Mouse (Mus musculus): Measurements from ENCODE around the gene Odf2l. TPM values are rescaled to one million over a fixed set of nuclear protein-coding genes. Genes with fewer than 3 reads are reported as not detected.

Odf2l gene
- 15.0 and 15.7 TPM in 2 replicates for polyA plus RNA-seq (2012; ENCODE audit: insufficient read depth, insufficient read length, missing spikeins)

- H3K4me3 ChIP-seq (ENCODE audit: insufficient read depth, low read depth, low read length), result peak within 1 kb of the TSS; percentile 93
- H3K27ac ChIP-seq (replicated peaks; ENCODE audit: low read depth, low read length), result peak within 1 kb of the TSS; percentile 97
- H3K4me1 ChIP-seq (ENCODE audit: control insufficient read depth, insufficient read depth, insufficient read length, low read length), result peaks cover 9% of the 10 kb centered on the region; the same call in 1 of the 2 replicates
Observed at GRCm38 (mm10) chr3:145118254-145119001, at the start of gene Odf2l. TSS of gene Odf2l (plus strand) at chr3:145118588.

- Histone ChIP-seq H3K4me1 (ENCODE audit: control insufficient read depth, insufficient read depth, insufficient read length, low read length) (no peaks in the 10 kb centered on the region), H3K27ac (replicated peaks; ENCODE audit: low read depth, low read length) (no peak overlapping the region), H3K4me3 (ENCODE audit: insufficient read depth, low read depth, low read length) (no peak overlapping the region)
Observed at GRCm38 (mm10) chr3:145068964-145069363, 49.4 kb upstream of the Odf2l start.

DNA sequence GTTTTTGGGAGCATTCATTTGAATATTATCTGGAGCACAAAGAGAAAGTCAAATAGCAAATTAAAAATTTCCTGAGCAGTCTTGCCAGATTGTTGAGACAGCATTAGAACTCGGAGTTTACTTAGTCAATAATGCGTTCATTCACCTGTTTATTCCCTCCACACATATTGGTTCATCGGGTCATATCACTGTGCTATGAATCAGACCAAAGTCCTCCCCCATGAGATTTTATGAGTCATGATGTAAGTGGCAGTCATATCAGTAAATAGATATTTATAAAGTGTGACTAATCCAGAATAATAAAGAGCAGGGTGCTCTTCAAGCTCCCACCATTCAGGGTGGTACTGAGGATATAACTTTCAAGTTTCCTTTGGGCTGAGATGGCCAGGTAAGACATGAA lies 46.0 kb upstream of the Odf2l start:
- Histone ChIP-seq H3K27ac (replicated peaks; ENCODE audit: low read depth, low read length) (no peak overlapping the region), H3K4me3 (ENCODE audit: insufficient read depth, low read depth, low read length) (no peak overlapping the region), H3K4me1 (ENCODE audit: control insufficient read depth, insufficient read depth, insufficient read length, low read length) (no peaks in the 10 kb centered on the region)

DNA sequence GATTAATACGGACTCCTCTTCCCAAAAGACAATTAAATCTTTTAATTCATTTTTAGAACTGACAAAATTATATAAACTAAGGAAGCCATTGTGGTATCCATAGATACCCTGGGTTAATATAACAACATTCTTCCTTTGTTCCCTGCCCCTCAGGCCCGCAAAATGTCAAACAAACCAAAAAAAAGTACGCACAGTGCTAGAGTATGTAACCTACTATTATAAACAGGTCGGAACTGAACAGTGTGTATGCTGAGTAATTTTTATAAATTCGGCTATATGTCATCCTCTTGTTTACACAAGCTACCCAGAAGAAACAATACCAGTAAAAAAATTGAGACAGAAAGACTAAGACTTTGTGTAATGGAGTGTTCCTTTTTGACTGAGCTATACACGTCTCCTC lies 40.0 kb upstream of the Odf2l start:
- H3K27ac ChIP-seq (replicated peaks; ENCODE audit: low read depth, low read length), result no peak overlapping the region
- H3K4me1 ChIP-seq (ENCODE audit: control insufficient read depth, insufficient read depth, insufficient read length, low read length), result no peaks in the 10 kb centered on the region
- H3K4me3 ChIP-seq (ENCODE audit: insufficient read depth, low read depth, low read length), result no peak overlapping the region

DNA sequence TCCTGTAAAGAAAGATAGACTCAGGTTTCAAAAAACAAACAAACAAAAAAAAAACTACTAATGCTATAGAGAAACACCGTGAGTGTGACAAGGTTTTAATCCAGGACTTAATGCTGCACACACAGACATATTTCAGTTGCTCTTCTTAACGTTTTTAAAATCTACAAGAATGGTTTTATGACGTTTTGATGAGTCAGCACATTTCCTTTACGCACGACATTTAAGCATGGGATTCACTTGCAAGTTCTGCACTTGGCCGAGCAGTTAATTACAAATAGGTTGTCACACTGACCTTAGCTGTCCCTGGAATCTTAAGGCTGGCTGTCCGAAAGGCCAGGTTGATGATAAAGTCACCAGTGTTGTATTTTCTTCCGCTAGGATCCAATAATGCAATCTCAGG lies 37.5 kb upstream of the Odf2l start:
- H3K4me1 ChIP-seq (ENCODE audit: control insufficient read depth, insufficient read depth, insufficient read length, low read length), result no peaks in the 10 kb centered on the region
- H3K4me3 ChIP-seq (ENCODE audit: insufficient read depth, low read depth, low read length), result no peak overlapping the region
- no peak overlapping the region for H3K27ac ChIP-seq (replicated peaks; ENCODE audit: low read depth, low read length)

DNA sequence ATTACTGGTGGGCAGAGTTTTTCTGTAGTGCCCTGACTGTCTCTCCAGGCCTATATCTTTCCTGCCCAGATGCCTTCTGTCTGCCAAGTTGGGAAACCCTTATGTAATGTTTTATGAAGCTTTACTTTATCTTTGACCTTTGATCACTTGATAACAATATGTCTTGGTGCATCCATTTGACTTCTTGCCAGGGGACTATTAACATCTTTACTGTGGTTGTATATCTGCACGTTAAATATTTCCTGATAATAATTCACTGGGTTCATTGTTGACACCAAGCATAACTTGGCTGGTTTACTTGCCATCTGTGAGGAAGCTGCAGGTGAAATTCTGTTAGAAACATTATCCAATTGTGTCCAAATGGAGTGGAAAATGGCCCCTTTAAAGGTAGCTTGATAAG lies 35.3 kb upstream of the Odf2l start:
- Histone ChIP-seq H3K27ac (replicated peaks; ENCODE audit: low read depth, low read length) (no peak overlapping the region), H3K4me3 (ENCODE audit: insufficient read depth, low read depth, low read length) (no peak overlapping the region), H3K4me1 (ENCODE audit: control insufficient read depth, insufficient read depth, insufficient read length, low read length) (no peaks in the 10 kb centered on the region)

DNA sequence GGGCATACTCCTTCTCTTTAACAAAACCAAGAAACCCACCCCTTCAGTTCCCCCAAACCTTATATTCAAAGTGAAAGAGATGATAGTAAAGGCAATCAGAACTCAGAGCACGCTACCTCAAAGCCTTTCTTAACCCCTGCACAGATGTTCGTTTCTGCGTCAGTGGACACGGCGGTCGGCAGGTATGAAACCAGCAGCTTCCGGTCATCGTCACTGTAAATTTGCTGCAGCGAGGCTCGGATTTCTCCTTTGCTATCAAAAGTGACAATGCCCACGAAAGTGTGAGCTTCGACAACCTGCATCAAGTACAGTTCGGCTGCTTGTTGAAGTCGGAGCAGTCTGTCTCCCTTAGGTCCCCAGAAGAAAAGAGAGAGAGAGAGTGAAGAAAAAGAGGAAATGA lies 32.2 kb upstream of the Odf2l start:
- H3K4me1 ChIP-seq (ENCODE audit: control insufficient read depth, insufficient read depth, insufficient read length, low read length), result no peaks in the 10 kb centered on the region
- H3K27ac ChIP-seq (replicated peaks; ENCODE audit: low read depth, low read length), result no peak overlapping the region
- no peak overlapping the region for H3K4me3 ChIP-seq (ENCODE audit: insufficient read depth, low read depth, low read length)

- Histone ChIP-seq H3K4me3 (ENCODE audit: insufficient read depth, low read depth, low read length) (no peak overlapping the region), H3K27ac (replicated peaks; ENCODE audit: low read depth, low read length) (no peak overlapping the region), H3K4me1 (ENCODE audit: control insufficient read depth, insufficient read depth, insufficient read length, low read length) (no peaks in the 10 kb centered on the region)
Observed at GRCm38 (mm10) chr3:145087857-145088598, 30.4 kb upstream of the Odf2l start.

- Histone ChIP-seq H3K4me3 (ENCODE audit: insufficient read depth, low read depth, low read length) (no peak within 1 kb of the TSS), H3K4me1 (ENCODE audit: control insufficient read depth, insufficient read depth, insufficient read length, low read length) (peaks cover 17% of the 10 kb centered on the region; the same call in 1 of the 2 replicates), H3K27ac (replicated peaks; ENCODE audit: low read depth, low read length) (peak within 1 kb of the TSS; percentile 91)
Observed at GRCm38 (mm10) chr3:145099291-145099690, 19.1 kb upstream of the Odf2l start, which contains the start of gene Clca2. TSS of gene Clca2 (minus strand) at chr3:145099443.

DNA sequence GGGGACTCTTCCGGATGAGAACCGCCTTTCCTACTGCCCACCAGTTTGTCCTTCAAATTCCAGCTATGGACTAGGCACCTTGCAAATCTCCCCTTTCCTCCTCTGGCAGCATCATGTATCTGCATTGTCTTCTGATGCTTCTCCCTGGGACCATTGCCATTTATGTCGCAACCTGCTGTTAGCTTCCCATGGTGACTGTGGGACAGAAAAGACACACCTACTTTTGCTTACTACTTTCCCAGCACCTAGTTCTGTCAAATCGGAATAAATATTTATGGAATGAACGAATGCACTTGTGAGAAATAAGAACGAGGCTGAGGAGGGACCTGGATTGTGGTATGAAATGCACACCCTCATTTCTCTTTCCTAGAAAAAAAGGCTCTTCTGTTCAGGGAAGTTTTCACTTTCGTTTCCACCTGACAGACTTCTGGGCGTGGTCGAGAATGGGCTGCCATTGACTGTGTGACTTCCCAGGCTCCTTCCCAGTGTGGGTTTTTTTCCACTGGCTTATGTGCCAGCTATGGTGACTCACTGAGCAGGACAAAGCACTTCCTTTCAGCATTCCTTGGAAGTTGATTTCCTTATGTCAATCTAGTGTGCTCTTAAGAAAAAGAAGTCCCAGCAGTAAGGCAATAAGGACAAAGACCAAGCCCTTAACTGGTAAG lies 16.4 kb upstream of the Odf2l start:
- H3K4me3 ChIP-seq (ENCODE audit: insufficient read depth, low read depth, low read length), result peak overlapping the region; percentile 32

GRCm38 (mm10) chr3:145103321-145103720 lies 15.1 kb upstream of the Odf2l start:
- H3K4me1 ChIP-seq (ENCODE audit: control insufficient read depth, insufficient read depth, insufficient read length, low read length), result peaks cover 21% of the 10 kb centered on the region; the same call in 1 of the 2 replicates
- peak overlapping the region; percentile 98 for H3K27ac ChIP-seq (replicated peaks; ENCODE audit: low read depth, low read length)
- no peak overlapping the region; the same call in 1 of the 2 replicates for H3K4me3 ChIP-seq (ENCODE audit: insufficient read depth, low read depth, low read length)

More for the DNA sequence above, 16.4 kb upstream of the Odf2l start:
- Histone ChIP-seq H3K4me1 (ENCODE audit: control insufficient read depth, insufficient read depth, insufficient read length, low read length) (peaks cover 21% of the 10 kb centered on the region; the same call in 1 of the 2 replicates), H3K27ac (replicated peaks; ENCODE audit: low read depth, low read length) (peak overlapping the region; percentile 98)

- peak overlapping the region; percentile 98 for H3K27ac ChIP-seq (replicated peaks; ENCODE audit: low read depth, low read length)
- peaks cover 21% of the 10 kb centered on the region; the same call in 1 of the 2 replicates for H3K4me1 ChIP-seq (ENCODE audit: control insufficient read depth, insufficient read depth, insufficient read length, low read length)
- no peak overlapping the region for H3K4me3 ChIP-seq (ENCODE audit: insufficient read depth, low read depth, low read length)
Observed at GRCm38 (mm10) chr3:145103770-145104169, 14.6 kb upstream of the Odf2l start.

DNA sequence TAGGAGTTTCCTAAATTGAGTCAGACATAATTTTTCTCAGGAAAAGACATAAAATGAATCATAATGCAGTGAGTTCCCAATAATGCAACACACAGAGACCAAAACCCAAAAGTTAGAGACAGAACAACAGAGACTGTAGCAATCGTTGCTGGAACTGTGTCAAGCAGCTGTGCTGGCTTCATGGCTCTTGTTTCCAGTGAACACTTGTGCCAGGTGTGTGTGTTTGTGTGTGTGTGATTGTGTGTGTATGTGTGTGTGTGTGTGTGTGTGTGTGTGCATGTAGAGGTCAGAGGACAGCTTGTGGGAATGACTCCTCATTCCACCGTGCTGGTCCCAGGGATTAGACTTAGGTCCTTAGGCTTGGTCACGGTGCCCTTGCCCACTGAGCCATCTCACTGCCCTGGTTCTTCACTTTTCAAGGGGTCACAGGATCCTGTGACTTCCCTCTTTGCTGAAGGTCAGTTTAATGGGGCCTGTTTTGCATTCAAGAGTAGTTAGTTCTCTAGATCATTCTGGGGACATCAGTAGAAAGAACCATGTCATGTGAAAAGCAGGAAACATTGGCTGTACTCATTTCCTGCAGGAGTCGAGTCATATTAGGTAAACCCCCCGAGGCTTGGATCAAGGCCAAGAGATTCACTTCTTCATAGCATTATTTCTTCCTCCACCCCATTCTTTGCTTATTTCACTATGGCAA lies 13.2 kb upstream of the Odf2l start:
- Histone ChIP-seq H3K27ac (replicated peaks; ENCODE audit: low read depth, low read length) (peak overlapping the region; percentile 91), H3K4me1 (ENCODE audit: control insufficient read depth, insufficient read depth, insufficient read length, low read length) (peaks cover 14% of the 10 kb centered on the region; the same call in 1 of the 2 replicates), H3K4me3 (ENCODE audit: insufficient read depth, low read depth, low read length) (no peak overlapping the region)

- H3K4me3 ChIP-seq (ENCODE audit: insufficient read depth, low read depth, low read length), result no peak overlapping the region
- H3K4me1 ChIP-seq (ENCODE audit: control insufficient read depth, insufficient read depth, insufficient read length, low read length), result peaks cover 11% of the 10 kb centered on the region; the same call in 1 of the 2 replicates
- peak overlapping the region; percentile 91; the same call in 1 of the 2 replicates for H3K27ac ChIP-seq (replicated peaks; ENCODE audit: low read depth, low read length)
Observed at GRCm38 (mm10) chr3:145105773-145106504, 12.4 kb upstream of the Odf2l start.

Measured in brown adipose tissue, adult 24 weeks (tissue).